Mouse (Mus musculus) heart, embryonic 14.5 days (tissue): ENCODE measurements at regions not wholly inside any gene's neighbourhood (a gene's known extent, or its start where the extent isn't known, plus 50 kb on each side); places are given as distances from the start of the nearest gene placed in this dataset.

Source experiments
- ATAC-seq: fragments of 200-750 bp; cut with Nextera tagmentation; 2 replicates; pipeline ENCODE4 v1.8.0; 2017; ENCODE audit warnings: low read depth, moderate TSS enrichment; ENCODE audit not compliant: insufficient number of reproducible peaks, insufficient read depth, low FRiP score
- H3K27ac ChIP-seq, 2 experiments: fragments of 200-500 bp in 1 of 2; fragments of 300-500 bp in 1 of 2; sonication (generic) in 1 of 2; replicated peaks in 1 of 2; 2 replicates each; pipeline ENCODE4 v1.5.1; 2012 to 2014; ENCODE audit warnings: low read depth in 2 of 2, low read length in 2 of 2, control low read depth in 1 of 2, mild to moderate bottlenecking in 1 of 2, mixed read lengths in 1 of 2; ENCODE audit not compliant: control insufficient read depth in 1 of 2, insufficient read depth in 1 of 2
- H3K27me3 ChIP-seq: fragments of 300-500 bp; sonication (generic); 2 replicates; pipeline ENCODE4 v1.6.1; 2014; ENCODE audit warnings: mild to moderate bottlenecking, low read length, control low read depth; ENCODE audit not compliant: control insufficient read depth, insufficient read depth
- H3K36me3 ChIP-seq: fragments of 300-500 bp; sonication (generic); 2 replicates; pipeline ENCODE4 v1.6.1; 2014; ENCODE audit warnings: mild to moderate bottlenecking, control low read depth, low read length, mixed read lengths; ENCODE audit not compliant: control insufficient read depth, insufficient read depth
- H3K4me1 ChIP-seq, 2 experiments: fragments of 200-500 bp in 1 of 2; fragments of 300-500 bp in 1 of 2; sonication (generic) in 1 of 2; 2 replicates each; pipeline ENCODE4 v1.6.1; 2012 to 2014; ENCODE audit warnings: low read length in 2 of 2, control low read depth in 1 of 2, mixed read lengths in 1 of 2; ENCODE audit not compliant: control insufficient read depth in 2 of 2, insufficient read depth in 2 of 2
- H3K4me2 ChIP-seq: fragments of 300-500 bp; sonication (generic); 2 replicates; pipeline ENCODE4 v1.6.1; 2014; ENCODE audit warnings: mild to moderate bottlenecking, low read length
- H3K4me3 ChIP-seq, 2 experiments: fragments of 200-500 bp in 1 of 2; fragments of 300-500 bp in 1 of 2; sonication (generic) in 1 of 2; 2 replicates each; pipeline ENCODE4 v1.5.1; 2012 to 2014; ENCODE audit warnings: low read length in 2 of 2, mild to moderate bottlenecking in 2 of 2, control low read depth in 1 of 2, low read depth in 1 of 2, moderate library complexity in 1 of 2; ENCODE audit not compliant: control insufficient read depth in 1 of 2, insufficient read depth in 1 of 2
- H3K9ac ChIP-seq: fragments of 300-500 bp; sonication (generic); 2 replicates; pipeline ENCODE4 v1.6.1; 2014; ENCODE audit warnings: mild to moderate bottlenecking, low read length
- H3K9me3 ChIP-seq: fragments of 300-500 bp; sonication (generic); 2 replicates; pipeline ENCODE4 v1.6.1; 2016; ENCODE audit warnings: low read length, control low read depth; ENCODE audit not compliant: control insufficient read depth
- WGBS: fragments of 180-500 bp; shearing (Covaris S2); extraction: QIAGEN DNeasy Blood & Tissue Kit; methylation state at CpG from one replicate; pipeline ENCODE4 v1.1.7; 2014; 5-methylcytosine and 5-hydroxymethylcytosine counted together

- H3K27me3 ChIP-seq, result no peaks in the 10 kb centered on the region
- no peaks in the 10 kb centered on the region for H3K36me3 ChIP-seq
- H3K9me3 ChIP-seq, result no peaks in the 10 kb centered on the region
- ATAC-seq, result no peak
- no peak overlapping the region for H3K4me2 ChIP-seq
- H3K4me3 ChIP-seq, result no peak overlapping the region
- H3K27ac ChIP-seq, result no peak overlapping the region
- no peaks in the 10 kb centered on the region for H3K4me1 ChIP-seq
- WGBS, result 57% methylated on average over 6 of the region's 6 CpGs
- no peak overlapping the region for H3K9ac ChIP-seq
These were observed 58.4 kb upstream of the App start for GRCm38 (mm10) chr16:85231908-85232467.

- WGBS, result 53% methylated on average over 2 of the region's 2 CpGs
These were observed 57.8 kb upstream of the App start for GRCm38 (mm10) chr16:85231330-85231729.

GRCm38 (mm10) chr16:85224325-85224724 lies 50.8 kb upstream of the App start:
- Histone ChIP-seq H3K27ac (no peak overlapping the region), H3K36me3 (no peaks in the 10 kb centered on the region), H3K4me3 (no peak overlapping the region), H3K27me3 (no peaks in the 10 kb centered on the region), H3K9me3 (no peaks in the 10 kb centered on the region), H3K4me1 (no peaks in the 10 kb centered on the region), H3K9ac (no peak overlapping the region), H3K4me2 (no peak overlapping the region)
- 70% methylated on average over 2 of the region's 2 CpGs for WGBS
- no peak for ATAC-seq

More at GRCm38 (mm10) chr16:85231330-85231729, 57.8 kb upstream of the App start:
- no peaks in the 10 kb centered on the region for H3K36me3 ChIP-seq
- no peaks in the 10 kb centered on the region for H3K4me1 ChIP-seq
- H3K27ac ChIP-seq, result no peak overlapping the region
- H3K9ac ChIP-seq, result no peak overlapping the region
- no peak overlapping the region for H3K4me2 ChIP-seq
- no peaks in the 10 kb centered on the region for H3K27me3 ChIP-seq
- ATAC-seq, result no peak
- no peaks in the 10 kb centered on the region for H3K9me3 ChIP-seq
- H3K4me3 ChIP-seq, result no peak overlapping the region
